Mouse (Mus musculus) midbrain, embryonic 13.5 days (tissue): ENCODE data around the gene Sept4. TPM values are rescaled to one million over a fixed set of nuclear protein-coding genes. Genes with fewer than 3 reads are reported as not detected.

Experiments used
- ATAC-seq: fragments of 200-750 bp; cut with Nextera tagmentation; 2 replicates; pipeline ENCODE4 v1.8.0; 2017; ENCODE audit warnings: mild to moderate bottlenecking, moderate TSS enrichment, moderate library complexity
- H3K27ac ChIP-seq: fragments of 300-500 bp; sonication (generic); 2 replicates; pipeline ENCODE4 v1.5.1; 2015; ENCODE audit warnings: inconsistent platforms, mild to moderate bottlenecking, moderate library complexity
- H3K27me3 ChIP-seq: fragments of 300-500 bp; sonication (generic); 2 replicates; pipeline ENCODE4 v1.6.1; 2015; ENCODE audit warnings: mild to moderate bottlenecking, inconsistent platforms
- H3K36me3 ChIP-seq: fragments of 300-500 bp; sonication (generic); 2 replicates; pipeline ENCODE4 v1.6.1; 2015; ENCODE audit warnings: mild to moderate bottlenecking, inconsistent platforms
- H3K4me1 ChIP-seq: fragments of 300-500 bp; sonication (generic); replicated peaks from 2 replicates; pipeline ENCODE4 v1.6.1; 2015; ENCODE audit warnings: inconsistent platforms
- H3K4me2 ChIP-seq: fragments of 300-500 bp; sonication (generic); replicated peaks from 2 replicates; pipeline ENCODE4 v1.6.1; 2015; ENCODE audit warnings: moderate library complexity, mild to moderate bottlenecking, inconsistent platforms
- H3K4me3 ChIP-seq: fragments of 300-500 bp; sonication (generic); replicated peaks from 2 replicates; pipeline ENCODE4 v1.5.1; 2015; ENCODE audit warnings: mild to moderate bottlenecking, inconsistent platforms
- H3K9ac ChIP-seq: fragments of 300-500 bp; sonication (generic); replicated peaks from 2 replicates; pipeline ENCODE4 v1.6.1; 2015; ENCODE audit warnings: mild to moderate bottlenecking, inconsistent platforms
- H3K9me3 ChIP-seq: fragments of 300-500 bp; sonication (generic); 2 replicates; pipeline ENCODE4 v1.6.1; 2016; ENCODE audit warnings: mild to moderate bottlenecking, inconsistent platforms
- WGBS: fragments of 180-500 bp; shearing (Covaris S2); methylation state at CpG from one replicate; pipeline ENCODE4 v1.1.7; 2015; 5-methylcytosine and 5-hydroxymethylcytosine counted together
- polyA plus RNA-seq: library from polyadenylated mRNA; unstranded; fragments of >200 nt; fragmentation: Nextera tagmentation; extraction: Ambion mirVana; gene quantifications from 2 replicates; pipeline ENCODE4 v1.2.1, GENCODE M21; 2015

Sept4 gene
- polyA plus RNA-seq = 17.8 and 18.0 TPM in 2 replicates

GRCm38 (mm10) chr11:87568255-87568953 lies at the start of gene Sept4:
Gene Sept4, plus strand, starts transcription at chr11:87568903.
- Histone ChIP-seq H3K36me3 (no peaks in the 10 kb centered on the region), H3K4me1 (no peaks in the 10 kb centered on the region), H3K9me3 (no peaks in the 10 kb centered on the region), H3K27me3 (no peaks in the 10 kb centered on the region), H3K4me2 (no peak within 1 kb of the TSS), H3K27ac (no peak within 1 kb of the TSS), H3K4me3 (no peak within 1 kb of the TSS), H3K9ac (no peak within 1 kb of the TSS)
- 78% methylated on average over 7 of the region's 7 CpGs for WGBS
- ATAC-seq = no peak

DNA sequence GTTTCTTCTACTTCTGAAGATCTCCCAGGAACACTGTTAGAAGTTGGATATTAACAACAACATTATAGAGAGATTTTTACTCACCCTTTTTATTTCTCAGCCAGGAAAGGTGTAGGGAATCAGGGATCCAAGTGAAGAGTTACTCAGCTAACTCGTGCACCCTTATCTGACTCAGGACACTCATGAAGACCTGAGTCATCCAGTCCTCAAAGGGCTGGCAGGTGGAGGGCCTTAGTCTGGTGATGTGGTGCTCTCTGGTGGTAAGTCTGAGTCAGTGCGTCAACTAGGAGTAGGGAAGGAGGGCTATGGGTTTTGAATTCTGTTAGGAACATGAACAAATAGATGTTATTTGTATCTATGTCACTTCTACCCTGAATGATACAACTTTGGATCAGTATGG lies 49.4 kb upstream of the Sept4 start:
- Histone ChIP-seq H3K4me3 (no peak overlapping the region), H3K9me3 (no peaks in the 10 kb centered on the region), H3K27me3 (no peaks in the 10 kb centered on the region), H3K27ac (no peak overlapping the region), H3K36me3 (no peaks in the 10 kb centered on the region), H3K9ac (no peak overlapping the region), H3K4me2 (no peak overlapping the region), H3K4me1 (no peaks in the 10 kb centered on the region)
- ATAC-seq = no peak
- 10% methylated on average over 2 of the region's 2 CpGs for WGBS

- WGBS = 59% methylated on average over 5 of the region's 5 CpGs
- no peak overlapping the region for H3K4me2 ChIP-seq
Observed at GRCm38 (mm10) chr11:87523466-87523865, 45.2 kb upstream of the Sept4 start.

GRCm38 (mm10) chr11:87523967-87524366 lies 44.7 kb upstream of the Sept4 start:
- no peaks in the 10 kb centered on the region for H3K9me3 ChIP-seq
- no peak overlapping the region for H3K4me2 ChIP-seq
- H3K27me3 ChIP-seq = no peaks in the 10 kb centered on the region
- H3K4me3 ChIP-seq = no peak overlapping the region
- ATAC-seq = no peak
- no peak overlapping the region for H3K9ac ChIP-seq
- no peaks in the 10 kb centered on the region for H3K4me1 ChIP-seq
- H3K27ac ChIP-seq = no peak overlapping the region
- no peaks in the 10 kb centered on the region for H3K36me3 ChIP-seq

More at GRCm38 (mm10) chr11:87523466-87523865, 45.2 kb upstream of the Sept4 start:
- Histone ChIP-seq H3K36me3 (no peaks in the 10 kb centered on the region), H3K27ac (no peak overlapping the region), H3K9me3 (no peaks in the 10 kb centered on the region), H3K4me1 (no peaks in the 10 kb centered on the region), H3K9ac (no peak overlapping the region), H3K27me3 (no peaks in the 10 kb centered on the region), H3K4me3 (no peak overlapping the region)
- no peak for ATAC-seq

DNA sequence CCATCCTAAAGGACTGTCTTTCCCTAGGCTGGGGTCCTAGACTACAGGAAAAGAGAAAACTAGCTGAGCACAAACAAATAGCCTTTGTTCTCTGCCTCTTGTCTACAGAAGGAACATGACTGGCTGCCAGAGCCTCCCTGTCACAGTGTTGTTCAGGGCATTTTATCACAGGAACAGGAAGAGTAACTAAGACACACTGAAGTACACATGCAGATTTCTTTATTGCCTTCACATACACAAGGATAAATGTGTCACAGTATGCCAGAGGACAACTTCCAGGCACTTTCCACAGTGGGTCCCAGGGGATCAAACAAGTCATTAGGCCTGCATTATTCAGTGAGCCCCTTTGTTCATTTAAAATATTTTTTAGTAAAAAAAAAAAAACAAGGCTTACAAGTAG lies 43.9 kb upstream of the Sept4 start:
- H3K27me3 ChIP-seq = no peaks in the 10 kb centered on the region
- H3K27ac ChIP-seq = no peak overlapping the region
- no peaks in the 10 kb centered on the region for H3K36me3 ChIP-seq
- no peak overlapping the region for H3K4me3 ChIP-seq
- H3K4me2 ChIP-seq = no peak overlapping the region
- ATAC-seq = no peak
- no peaks in the 10 kb centered on the region for H3K4me1 ChIP-seq
- no peak overlapping the region for H3K9ac ChIP-seq
- H3K9me3 ChIP-seq = no peaks in the 10 kb centered on the region

DNA sequence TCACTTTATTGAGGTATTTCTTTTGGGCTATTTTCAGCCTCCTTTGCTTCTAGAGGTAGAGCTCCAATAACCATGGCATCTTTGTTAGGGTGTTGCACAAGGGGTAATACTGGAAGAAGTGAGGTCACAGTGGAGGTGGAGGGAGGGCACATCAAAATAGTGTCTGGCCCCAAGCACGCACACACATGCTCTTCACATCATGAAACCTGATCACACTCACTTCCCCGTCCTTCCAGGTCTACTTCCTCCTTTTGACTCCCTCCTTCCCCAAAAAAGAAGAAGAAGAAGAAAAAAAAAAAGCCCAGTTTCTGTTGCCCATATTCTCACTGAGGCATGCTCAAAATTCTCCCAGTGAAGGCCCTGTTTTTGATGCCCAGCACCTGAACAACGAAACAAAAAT lies 41.3 kb upstream of the Sept4 start:
- H3K4me2 ChIP-seq = no peak overlapping the region
- no peak overlapping the region for H3K4me3 ChIP-seq
- 84% methylated on average over 3 of the region's 3 CpGs for WGBS
- no peaks in the 10 kb centered on the region for H3K9me3 ChIP-seq
- no peaks in the 10 kb centered on the region for H3K4me1 ChIP-seq
- no peak for ATAC-seq
- H3K9ac ChIP-seq = no peak overlapping the region
- H3K27me3 ChIP-seq = no peaks in the 10 kb centered on the region
- H3K27ac ChIP-seq = no peak overlapping the region
- no peaks in the 10 kb centered on the region for H3K36me3 ChIP-seq

DNA sequence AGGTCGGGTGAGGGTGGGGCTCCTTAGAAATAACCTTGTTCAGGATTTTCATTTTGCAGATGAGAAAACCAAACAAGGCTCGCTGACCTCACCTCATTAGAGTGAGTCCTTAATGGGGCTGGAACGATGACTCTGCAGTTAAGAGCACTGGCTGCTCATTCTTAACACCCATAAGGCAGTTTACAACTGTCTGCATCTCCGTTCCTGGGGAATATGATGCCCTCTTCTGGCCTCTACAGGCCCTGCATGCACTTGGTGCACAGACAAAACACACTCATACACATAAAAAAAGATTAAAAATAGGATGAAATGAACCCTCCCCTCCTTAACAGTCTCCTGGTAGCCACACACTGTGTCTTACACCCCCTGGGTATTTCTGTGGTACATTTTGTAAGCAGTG lies 40.7 kb upstream of the Sept4 start:
- 63% methylated on average over 4 of the region's 4 CpGs for WGBS
- Histone ChIP-seq H3K9ac (no peak overlapping the region), H3K27ac (no peak overlapping the region), H3K9me3 (no peaks in the 10 kb centered on the region), H3K36me3 (no peaks in the 10 kb centered on the region), H3K4me3 (no peak overlapping the region), H3K27me3 (no peaks in the 10 kb centered on the region), H3K4me1 (no peaks in the 10 kb centered on the region), H3K4me2 (no peak overlapping the region)
- ATAC-seq = no peak

DNA sequence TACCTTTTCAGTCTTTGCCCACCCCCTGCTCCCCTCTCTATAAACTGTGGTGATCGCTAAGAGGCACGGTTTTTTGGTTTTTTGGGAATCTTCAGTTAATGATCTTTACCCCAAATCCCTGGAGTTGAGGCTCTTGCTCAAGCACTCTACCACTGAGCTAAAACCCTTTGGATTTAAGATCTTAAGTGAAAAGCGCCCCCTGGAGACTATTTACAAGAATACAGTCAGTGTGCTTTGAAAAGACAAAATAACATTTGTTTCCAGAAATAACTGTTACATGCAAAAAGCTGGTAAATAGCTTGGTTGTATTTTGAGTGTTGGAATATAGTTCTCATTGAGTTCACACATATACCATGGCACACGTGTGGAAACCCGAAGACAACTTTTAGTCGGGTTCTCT lies 37.0 kb upstream of the Sept4 start:
- no peaks in the 10 kb centered on the region for H3K9me3 ChIP-seq
- H3K27me3 ChIP-seq = no peaks in the 10 kb centered on the region
- no peak overlapping the region for H3K4me3 ChIP-seq
- no peak overlapping the region for H3K9ac ChIP-seq
- ATAC-seq = no peak
- H3K27ac ChIP-seq = no peak overlapping the region
- H3K4me1 ChIP-seq = no peaks in the 10 kb centered on the region
- 51% methylated on average over 6 of the region's 6 CpGs for WGBS
- H3K4me2 ChIP-seq = no peak overlapping the region
- no peaks in the 10 kb centered on the region for H3K36me3 ChIP-seq

GRCm38 (mm10) chr11:87542285-87542684 lies 26.4 kb upstream of the Sept4 start:
- no peaks in the 10 kb centered on the region for H3K4me1 ChIP-seq
- ATAC-seq = no peak
- no peak overlapping the region for H3K9ac ChIP-seq
- 41% methylated on average over 8 of the region's 8 CpGs for WGBS
- no peaks in the 10 kb centered on the region for H3K36me3 ChIP-seq
- H3K27me3 ChIP-seq = no peaks in the 10 kb centered on the region
- H3K27ac ChIP-seq = no peak overlapping the region
- H3K4me3 ChIP-seq = no peak overlapping the region
- H3K4me2 ChIP-seq = no peak overlapping the region
- no peaks in the 10 kb centered on the region for H3K9me3 ChIP-seq

DNA sequence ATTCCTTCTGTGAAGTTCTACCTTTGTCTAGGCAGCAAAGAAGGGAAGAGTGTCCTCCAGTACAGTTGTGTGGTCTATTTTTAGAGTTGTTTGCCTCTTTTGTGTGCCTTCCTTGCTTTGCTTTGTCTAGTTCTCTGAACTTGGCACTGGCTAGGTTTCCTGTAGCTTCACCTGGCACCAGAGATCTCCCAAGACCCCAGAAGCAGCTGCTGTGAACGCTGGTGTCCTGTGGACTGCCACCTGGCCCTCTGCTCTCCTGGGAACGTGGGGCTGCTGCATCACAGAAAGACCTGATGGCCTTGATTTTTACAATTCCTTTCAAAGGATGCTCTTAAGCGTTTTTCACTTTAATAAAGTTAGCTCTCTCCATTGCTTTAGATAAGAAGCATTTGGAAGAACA lies 25.8 kb upstream of the Sept4 start:
- no peak for ATAC-seq
- Histone ChIP-seq H3K27me3 (no peaks in the 10 kb centered on the region), H3K9ac (no peak overlapping the region), H3K4me3 (no peak overlapping the region), H3K4me1 (no peaks in the 10 kb centered on the region), H3K4me2 (no peak overlapping the region), H3K9me3 (no peaks in the 10 kb centered on the region), H3K36me3 (no peaks in the 10 kb centered on the region), H3K27ac (no peak overlapping the region)
- 62% methylated on average over 3 of the region's 3 CpGs for WGBS

DNA sequence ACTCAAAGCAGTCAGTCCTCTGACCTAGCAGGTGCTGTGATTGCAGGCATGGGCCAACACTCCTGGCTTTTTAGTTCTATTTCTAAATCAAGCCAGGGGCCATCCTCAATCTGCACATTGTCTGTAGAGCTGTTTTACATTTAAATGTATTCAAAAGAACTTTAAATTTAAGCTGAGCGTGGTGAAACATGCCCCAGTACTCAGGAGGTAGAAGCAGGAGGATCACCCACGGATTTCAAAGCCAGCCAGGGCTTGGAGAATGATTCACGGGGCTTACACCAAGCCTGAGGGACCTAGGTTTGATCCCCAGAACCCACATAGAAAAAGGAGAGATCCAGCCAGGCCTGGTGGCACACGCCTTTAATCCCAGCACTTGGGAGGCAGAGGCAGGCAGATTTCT lies 15.4 kb upstream of the Sept4 start:
- Histone ChIP-seq H3K27ac (no peak overlapping the region), H3K36me3 (no peaks in the 10 kb centered on the region), H3K4me3 (no peak overlapping the region), H3K4me1 (no peaks in the 10 kb centered on the region), H3K27me3 (no peaks in the 10 kb centered on the region), H3K9ac (no peak overlapping the region), H3K4me2 (no peak overlapping the region), H3K9me3 (no peaks in the 10 kb centered on the region)
- 79% methylated on average over 4 of the region's 4 CpGs for WGBS
- ATAC-seq = no peak

- H3K9ac ChIP-seq = no peak overlapping the region
- H3K36me3 ChIP-seq = no peaks in the 10 kb centered on the region
- ATAC-seq = no peak
- H3K9me3 ChIP-seq = no peaks in the 10 kb centered on the region
- H3K4me2 ChIP-seq = no peak overlapping the region
- no peaks in the 10 kb centered on the region for H3K27me3 ChIP-seq
- H3K4me1 ChIP-seq = no peaks in the 10 kb centered on the region
- H3K4me3 ChIP-seq = no peak overlapping the region
- no peak overlapping the region for H3K27ac ChIP-seq
- WGBS = 53% methylated on average over 5 of the region's 5 CpGs
Observed at GRCm38 (mm10) chr11:87554386-87554785, 14.3 kb upstream of the Sept4 start.

DNA sequence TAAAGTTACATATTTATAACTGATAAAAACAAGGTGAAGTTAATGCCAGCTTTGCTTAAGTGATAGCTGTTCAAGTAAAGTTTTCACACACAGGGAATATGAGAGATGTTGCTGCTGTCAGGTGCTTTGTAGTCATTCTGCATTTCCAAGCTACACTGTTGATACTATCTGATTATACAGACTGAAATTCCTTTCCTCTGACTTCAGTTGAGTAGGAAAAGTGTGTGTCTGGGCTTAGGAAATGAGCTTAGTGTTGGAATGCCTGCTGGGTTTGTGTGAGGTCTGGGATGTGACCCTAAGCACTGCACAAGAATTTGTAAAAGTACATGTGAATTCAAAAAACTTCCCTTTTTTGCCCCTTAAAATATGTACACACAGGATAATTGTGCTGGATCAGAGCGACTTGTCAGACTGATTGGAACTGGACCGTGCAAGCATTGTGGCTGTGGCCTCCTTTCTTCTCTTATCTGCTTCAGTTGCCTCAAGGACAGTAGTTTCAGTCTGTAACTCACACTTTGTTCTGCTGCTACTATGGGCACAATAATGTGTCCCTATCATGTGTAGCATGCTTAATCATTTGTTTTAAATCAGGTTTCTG lies 13.5 kb upstream of the Sept4 start:
- H3K27me3 ChIP-seq = no peaks in the 10 kb centered on the region
- no peaks in the 10 kb centered on the region for H3K36me3 ChIP-seq
- H3K4me3 ChIP-seq = no peak overlapping the region
- H3K4me1 ChIP-seq = no peaks in the 10 kb centered on the region
- no peak overlapping the region for H3K27ac ChIP-seq
- WGBS = 24% methylated on average over 2 of the region's 2 CpGs
- ATAC-seq = no peak
- no peak overlapping the region for H3K9ac ChIP-seq
- no peaks in the 10 kb centered on the region for H3K9me3 ChIP-seq
- no peak overlapping the region for H3K4me2 ChIP-seq
